Mouse (Mus musculus) natural killer cell, adult 2 months (primary cell): ENCODE data around the gene H2-Q10.
"Not testable (repeated sequence)": the region's sequence is repeated elsewhere in the genome, so short reads cannot be mapped to it uniquely, and the experiment has no call there.

Experiments used
- DNase-seq, 2 experiments: peaks; one replicate each; pipeline ENCODE4 v3.0.0; 2022; ENCODE audit warnings: low spot score in 2 of 2

H2-Q10 gene

DNA sequence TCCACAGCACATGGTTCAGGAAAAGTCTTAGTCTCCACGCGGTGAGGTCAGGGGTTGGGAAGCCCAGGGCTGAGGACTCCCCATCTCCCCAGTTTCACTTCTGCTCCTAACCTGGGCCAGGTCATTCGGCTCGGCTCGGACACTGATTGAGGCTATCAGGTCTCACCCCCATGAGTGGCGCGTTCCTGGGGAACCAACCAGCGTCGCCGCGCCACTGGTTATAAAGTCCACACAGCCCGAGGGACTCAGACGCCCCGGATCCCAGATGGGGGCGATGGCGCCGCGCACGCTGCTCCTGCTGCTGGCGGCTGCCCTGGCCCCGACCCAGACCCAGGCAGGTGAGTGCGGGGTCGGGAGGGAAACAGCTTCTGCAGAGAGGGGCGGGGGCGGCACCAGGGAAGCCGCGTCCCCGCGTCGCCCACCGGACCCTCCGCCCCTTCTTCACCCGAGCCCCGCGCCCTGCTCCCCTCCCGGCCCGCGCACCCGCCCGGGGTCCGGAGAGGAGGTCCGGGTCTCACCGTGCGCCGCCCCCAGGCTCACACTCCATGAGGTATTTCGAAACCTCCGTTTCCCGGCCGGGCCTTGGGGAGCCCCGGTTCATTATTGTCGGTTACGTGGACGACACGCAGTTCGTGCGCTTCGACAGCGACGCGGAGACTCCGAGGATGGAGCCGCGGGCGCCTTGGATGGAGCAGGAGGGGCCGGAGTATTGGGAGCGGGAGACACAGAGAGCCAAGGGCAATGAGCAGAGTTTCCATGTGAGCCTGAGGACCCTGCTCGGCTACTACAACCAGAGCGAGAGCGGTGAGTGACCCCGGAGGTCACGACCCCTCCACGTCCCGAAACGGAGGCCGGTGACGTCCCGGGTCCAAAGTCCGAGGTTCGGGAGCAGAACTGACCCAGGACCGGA, at the start of gene H2-Q10:
TSS of gene H2-Q10 (plus strand) at position 248 of the 910 bp plus-strand sequence.
- DNase-seq = no peak

DNA sequence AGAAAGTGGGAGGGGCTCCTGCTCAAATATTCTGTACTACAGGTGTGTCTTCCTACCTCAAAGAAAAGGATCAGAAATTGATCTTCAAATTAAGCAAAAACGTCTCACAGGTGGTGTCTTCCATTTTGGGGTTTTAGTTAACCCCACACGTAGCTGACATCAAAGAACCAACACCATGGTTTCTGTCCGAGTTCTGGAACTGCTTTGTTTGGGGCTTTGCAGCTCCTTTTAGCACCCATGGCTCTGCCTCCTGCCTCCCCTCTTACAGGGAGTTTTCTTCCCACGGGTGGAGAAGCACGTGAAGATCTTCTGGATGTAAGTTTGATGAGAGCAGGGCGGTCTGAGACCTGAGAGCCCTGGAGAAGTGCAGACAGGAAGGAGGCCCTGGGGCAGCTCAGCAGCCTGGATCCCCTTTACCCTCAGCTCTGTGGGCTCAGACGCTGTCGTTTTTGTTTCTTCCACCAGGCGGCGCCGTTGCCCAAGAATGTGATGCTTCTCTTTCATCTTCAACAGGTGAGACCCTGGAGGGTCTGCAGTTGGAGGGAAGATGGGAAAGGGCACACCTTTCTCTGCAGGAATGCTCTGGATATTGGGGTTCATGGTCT, 49.6 kb upstream of the H2-Q10 start:
- peak; percentile 58 to 71 for DNase-seq

DNA sequence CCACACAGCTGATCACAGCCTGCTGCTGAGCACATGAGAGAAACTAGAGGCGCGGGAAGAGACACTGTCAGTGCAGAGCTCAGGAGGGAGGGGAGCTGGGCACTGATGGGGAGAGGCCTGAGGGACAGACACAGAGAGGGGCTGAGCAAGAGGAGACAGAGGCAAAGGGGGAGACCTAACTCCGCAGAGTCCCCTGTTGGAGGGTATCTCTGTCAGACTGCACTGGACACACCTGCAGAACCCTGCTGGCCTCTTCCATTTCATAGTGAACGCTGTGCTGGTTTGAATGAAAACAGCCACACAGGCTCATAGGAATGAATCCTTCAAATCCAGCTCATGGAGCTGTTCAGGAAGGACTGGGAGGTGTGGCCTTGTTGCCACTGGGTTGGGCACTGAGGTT, 48.6 kb upstream of the H2-Q10 start:
- not testable (repeated sequence) for DNase-seq

DNA sequence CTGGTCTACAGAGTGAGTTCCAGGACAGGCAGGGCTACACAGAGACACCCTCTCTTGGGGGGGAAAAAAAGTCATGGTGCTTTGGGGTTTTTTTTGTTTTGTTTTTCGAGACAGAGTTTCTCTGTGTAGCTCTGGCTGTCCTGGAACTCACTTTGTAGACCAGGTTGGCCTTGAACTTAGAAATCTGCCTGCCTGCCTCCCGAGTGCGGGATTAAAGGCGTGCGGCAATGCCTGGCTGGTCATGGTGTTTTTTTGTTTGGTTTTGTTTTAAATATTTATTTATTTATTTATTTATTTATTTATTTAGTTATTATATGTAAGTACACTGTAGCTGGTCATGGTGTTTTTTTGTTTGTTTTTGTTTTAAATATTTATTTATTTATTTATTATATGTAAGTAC, 47.5 kb upstream of the H2-Q10 start:
- DNase-seq = not testable (repeated sequence)

DNA sequence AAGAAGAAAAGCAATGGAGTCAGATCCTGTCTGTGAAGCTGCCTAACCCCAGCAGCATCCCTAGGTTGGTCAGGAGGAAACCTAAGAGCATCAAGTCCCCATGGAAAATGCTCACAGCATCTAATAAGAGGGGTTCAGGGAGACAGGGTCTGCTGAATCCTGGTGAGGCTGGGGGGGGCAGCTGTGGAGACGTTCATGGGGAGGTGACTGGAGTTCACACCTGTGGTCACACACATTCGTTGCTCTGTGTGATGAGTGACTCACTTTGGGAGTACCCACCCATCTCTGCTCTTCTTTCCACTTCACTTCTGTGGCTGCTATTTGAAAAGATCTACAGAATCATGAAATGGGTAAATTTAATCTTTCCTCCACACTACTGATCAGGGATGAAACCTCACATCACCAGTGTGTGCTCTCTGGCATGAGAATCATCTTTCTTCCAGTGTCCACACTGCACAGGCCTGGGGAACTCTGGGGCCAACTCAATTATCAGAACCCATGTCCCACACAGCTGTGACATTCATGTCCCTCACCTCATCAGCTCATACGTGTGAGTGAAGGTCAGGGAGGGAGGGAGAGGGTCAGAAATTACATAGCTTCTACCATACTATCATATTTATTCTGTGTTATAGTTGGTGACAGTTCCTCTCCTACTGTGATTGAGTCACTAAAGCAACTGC, 46.6 kb upstream of the H2-Q10 start:
- peak; percentile 70 to 83 for DNase-seq

DNA sequence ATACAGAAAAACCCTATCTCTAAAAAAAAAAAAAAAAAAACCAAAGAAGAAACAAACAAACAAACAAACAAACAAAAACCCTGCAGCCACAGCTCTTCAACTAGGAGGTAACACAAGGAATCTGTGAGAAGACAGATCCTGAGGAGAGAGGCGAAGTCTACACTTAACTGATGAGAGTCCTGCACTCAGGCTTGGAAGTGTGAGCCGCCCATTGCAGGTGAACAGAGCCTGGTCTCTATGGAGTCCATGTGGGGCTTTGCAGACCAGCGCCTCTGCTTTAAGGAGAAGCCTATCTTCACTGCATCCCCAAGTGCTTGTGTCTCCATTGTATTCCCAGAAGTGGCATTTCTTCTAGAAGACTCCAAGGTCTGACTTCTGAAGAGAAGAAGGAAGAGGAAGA, 45.8 kb upstream of the H2-Q10 start:
- DNase-seq = not testable (repeated sequence)

DNA sequence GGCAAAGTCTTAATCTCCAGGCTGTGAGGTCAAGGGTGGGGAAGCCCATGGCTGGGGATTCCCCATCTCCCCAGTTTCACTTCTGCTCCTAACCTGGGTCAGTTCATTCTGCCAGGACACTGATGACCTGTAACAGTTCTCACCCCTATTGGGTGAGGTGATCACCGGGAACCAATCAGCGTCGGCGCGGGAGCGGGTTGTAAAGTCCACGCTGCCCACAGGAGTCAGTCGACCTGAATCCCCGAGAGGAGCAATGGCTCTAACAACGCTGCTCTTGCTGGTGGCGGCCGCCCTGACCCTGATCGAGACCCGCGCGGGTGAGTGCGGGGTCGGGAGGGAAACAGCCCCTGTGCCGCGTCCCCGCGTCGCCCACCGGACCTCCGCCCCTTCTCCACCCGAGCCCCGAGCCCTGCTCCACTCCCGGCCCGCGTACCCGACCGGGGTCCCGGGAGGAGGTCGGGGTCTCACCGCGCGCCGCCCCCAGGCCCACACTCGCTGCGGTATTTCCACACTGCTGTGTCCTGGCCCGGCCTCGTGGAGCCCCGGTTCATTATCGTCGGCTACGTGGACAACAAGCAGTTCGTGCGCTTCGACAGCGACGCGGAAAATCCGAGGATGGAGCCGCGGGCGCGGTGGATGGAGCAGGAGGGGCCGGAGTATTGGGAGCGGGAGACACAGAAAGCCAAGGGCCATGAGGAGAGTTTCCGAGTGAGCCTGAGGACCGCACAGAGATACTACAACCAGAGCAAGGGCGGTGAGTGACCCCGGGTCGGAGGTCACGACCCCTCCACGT, 45.1 kb upstream of the H2-Q10 start, which contains the start of gene H2-Q6:
TSS of gene H2-Q6 (plus strand) at position 227 of the 793 bp plus-strand sequence.
- DNase-seq = peak; percentile 93 to 96

DNA sequence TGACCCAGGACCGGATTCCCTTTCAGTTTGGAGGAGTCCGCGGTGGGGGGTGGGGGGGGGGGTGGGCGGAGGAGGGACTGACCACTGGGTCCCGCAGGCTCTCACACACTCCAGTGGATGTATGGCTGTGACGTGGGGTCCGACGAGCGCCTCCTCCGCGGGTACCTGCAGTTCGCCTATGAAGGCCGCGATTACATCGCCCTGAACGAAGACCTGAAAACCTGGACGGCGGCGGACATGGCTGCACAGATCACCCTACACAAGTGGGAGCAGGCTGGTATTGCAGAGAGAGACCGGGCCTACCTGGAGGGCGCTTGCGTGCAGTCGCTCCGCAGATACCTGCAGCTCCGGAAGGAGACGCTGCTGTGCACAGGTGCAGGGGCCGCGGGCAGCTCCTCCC, 44.4 kb upstream of the H2-Q10 start:
- peak in 1 of 2 experiments; percentile 55 for DNase-seq

DNA sequence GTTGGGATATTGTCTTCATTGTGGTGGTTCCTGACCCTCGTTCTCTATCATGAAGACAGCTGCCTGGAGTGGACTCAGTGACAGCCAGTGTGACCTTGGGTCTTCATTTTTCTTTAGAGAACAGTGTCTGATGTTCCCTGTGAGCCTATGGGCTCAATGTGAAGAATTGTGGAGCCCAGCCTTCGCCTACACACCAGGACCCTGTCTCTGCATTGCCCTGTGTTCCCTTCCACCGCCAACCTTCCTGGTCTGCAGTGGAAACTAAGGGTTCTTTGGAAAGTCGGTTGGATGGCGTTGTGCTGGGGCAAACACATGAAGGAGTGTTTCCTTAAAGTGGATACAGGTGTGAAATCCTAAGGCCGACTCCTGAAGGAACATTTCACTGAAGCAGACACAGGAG, 41.0 kb upstream of the H2-Q10 start:
- DNase-seq = not testable (repeated sequence)

DNA sequence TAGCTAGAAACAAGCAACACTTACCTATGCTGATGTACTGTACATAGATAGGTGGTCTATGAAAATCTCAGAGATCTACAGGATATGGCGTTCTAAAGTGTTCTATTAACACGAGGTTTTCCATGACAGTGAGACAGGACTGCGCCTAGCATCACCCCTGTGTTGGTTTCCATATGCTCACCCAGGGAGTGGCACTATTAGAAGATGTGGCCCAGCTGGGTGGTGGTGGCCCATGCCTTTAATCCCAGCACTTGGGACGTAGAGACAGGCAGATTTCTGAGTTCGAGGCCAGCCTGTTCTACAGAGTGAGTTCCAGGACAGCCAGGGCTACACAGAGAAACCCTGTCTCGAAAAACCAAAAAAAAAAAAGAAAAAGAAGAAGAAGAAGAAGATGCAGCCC, 39.2 kb upstream of the H2-Q10 start:
- not testable (repeated sequence) for DNase-seq

DNA sequence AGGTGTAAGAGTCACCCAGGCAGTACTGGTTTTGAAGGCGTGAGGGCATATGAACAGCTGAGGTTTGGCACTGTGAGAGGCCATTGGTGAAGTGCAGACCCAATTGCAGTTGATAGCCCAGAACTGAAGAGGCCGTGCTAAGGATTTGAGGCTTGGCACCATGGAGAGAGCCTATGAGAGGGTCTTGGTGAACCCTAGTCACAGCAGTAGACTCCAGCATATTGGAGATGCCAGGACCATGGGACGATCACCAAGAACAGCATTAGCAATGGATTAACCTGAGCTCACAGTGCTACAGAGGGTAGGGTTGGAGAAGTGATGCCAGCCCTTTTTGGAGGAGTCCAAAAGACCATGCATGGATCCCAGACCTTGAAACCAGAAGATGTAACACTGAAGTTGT, 37.7 kb upstream of the H2-Q10 start:
- DNase-seq = not testable (repeated sequence)

DNA sequence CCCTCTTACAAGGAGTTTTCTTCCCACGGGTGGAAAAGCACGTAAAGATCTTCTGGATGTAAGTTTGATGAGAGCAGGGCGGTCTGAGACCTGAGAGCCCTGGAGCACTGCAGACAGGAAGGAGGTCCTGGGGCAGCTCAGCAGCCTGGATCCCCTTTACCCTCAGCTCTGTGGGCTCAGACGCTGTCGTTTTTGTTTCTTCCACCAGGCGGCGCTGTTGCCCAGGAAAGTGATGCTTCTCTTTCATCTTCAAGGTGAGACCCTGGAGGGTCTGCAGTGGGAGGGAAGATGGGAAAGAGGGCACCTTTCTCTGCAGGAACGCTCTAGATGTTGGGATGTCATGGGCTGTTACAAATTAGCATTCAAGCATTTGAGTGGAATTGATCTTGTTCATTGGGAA, 35.1 kb upstream of the H2-Q10 start:
- peak in 1 of 2 experiments; percentile 60 for DNase-seq

DNA sequence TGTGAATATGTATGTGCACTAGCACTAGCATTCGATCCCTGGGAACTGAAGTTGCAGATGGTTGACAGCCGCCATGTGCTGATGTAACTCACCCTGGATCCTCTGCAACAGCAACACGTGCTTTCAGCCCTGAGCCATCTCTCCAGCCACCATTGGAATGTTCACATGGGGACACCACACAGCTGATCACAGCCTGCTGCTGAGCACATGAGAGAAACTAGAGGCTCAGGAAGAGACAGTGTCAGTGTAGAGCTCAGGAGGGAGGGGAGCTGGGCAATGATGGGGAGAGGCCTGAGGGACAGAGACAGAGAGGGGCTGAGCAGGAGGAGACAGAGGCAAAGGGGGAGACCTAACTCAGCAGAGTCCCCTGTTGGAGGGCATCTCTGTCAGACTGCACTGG, 34.3 kb upstream of the H2-Q10 start:
- not testable (repeated sequence) for DNase-seq

DNA sequence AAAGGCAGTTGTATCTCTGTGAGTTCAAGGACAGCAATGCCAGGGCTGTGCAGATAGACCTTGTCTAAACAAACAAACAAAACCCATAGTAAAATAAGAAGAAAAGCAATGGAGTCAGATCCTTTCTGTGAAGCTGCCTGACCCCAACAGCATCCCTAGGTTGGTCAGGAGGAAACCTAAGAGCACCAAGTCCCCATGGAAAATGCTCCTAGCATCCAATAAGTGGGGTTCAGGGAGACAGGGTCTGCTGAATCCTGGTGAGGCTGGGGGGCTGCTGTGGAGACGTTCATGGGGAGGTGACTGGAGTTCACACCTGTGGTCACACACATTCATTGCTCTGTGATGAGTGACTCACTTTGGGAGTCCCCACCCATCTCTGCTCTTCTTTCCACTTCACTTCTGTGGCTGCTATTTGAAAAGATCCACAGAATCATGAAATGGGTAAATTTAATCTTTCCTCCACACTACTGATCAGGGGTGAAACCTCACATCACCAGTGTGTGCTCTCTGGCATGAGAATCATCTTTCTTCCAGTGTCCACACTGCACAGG, 32.4 kb upstream of the H2-Q10 start:
- peak; percentile 56 to 69 for DNase-seq

DNA sequence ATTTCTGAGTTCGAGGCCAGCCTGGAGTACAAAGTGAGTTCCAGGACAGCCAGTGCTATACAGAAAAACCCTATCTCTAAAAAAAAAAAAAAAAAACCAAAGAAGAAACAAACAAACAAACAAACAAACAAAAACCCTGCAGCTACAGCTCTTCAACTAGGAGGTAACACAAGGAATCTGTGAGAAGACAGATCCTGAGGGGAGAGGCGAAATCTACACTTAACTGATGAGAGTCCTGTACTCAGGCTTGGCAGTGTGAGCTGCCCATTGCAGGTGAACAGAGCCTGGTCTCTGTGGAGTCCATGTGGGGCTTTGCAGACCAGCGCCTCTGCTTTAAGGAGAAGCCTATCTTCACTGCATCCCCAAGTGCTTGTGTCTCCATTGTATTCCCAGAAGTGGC, 31.5 kb upstream of the H2-Q10 start:
- not testable (repeated sequence) for DNase-seq

DNA sequence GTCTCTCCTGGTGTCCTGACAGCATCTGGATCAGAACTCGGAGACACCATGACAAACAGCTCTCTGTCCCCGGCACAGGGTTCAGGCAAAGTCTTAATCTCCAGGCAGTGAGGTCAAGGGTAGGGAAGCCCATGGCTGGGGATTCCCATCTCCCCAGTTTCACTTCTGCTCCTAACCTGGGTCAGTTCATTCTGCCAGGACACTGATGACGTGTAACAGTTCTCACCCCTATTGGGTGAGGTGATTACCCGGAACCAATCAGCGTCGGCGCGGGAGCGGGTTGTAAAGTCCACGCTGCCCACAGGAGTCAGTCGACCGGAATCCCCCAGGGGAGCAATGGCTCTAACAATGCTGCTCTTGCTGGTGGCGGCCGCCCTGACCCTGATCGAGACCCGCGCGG, 31.0 kb upstream of the H2-Q10 start, which contains the start of gene H2-Q7:
TSS of gene H2-Q7 (plus strand) at position 271 of the 400 bp plus-strand sequence.
- peak; percentile 97 to 98 for DNase-seq

DNA sequence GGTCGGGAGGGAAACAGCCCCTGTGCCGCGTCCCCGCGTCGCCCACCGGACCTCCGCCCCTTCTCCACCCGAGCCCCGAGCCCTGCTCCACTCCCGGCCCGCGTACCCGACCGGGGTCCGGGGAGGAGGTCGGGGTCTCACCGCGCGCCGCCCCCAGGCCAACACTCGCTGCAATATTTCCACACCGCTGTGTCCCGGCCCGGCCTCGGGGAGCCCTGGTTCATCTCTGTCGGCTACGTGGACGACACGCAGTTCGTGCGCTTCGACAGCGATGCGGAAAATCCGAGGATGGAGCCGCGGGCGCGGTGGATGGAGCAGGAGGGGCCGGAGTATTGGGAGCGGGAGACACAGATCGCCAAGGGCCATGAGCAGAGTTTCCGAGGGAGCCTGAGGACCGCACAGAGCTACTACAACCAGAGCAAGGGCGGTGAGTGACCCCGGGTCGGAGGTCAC, 30.6 kb upstream of the H2-Q10 start:
- not testable (repeated sequence) for DNase-seq

DNA sequence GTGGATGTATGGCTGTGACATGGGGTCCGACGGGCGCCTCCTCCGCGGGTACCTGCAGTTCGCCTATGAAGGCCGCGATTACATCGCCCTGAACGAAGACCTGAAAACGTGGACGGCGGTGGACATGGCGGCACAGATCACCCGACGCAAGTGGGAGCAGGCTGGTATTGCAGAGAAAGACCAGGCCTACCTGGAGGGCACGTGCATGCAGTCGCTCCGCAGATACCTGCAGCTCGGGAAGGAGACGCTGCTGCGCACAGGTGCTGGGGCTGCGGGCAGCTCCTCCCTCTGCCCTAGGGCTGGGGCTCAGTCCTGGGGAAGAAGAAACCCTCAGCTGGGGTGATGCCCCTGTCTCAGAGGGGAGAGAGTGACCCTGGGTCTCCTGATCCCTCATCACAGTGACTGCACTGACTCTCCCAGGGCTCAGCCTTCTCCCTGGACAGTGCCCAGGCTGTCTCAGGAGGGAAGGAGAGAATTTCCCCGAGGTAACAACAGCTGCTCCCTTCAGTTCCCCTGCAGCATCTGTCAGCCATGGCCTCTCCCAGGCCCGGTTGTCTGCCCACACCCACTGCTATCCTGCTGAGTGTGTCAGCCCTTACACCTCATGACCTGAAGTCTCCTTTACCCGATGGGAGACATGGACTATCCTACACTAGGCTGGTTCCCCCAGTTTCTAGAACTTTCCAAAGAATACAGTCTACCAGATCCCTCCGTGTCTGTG, 29.8 kb upstream of the H2-Q10 start:
- DNase-seq = not testable (repeated sequence)

DNA sequence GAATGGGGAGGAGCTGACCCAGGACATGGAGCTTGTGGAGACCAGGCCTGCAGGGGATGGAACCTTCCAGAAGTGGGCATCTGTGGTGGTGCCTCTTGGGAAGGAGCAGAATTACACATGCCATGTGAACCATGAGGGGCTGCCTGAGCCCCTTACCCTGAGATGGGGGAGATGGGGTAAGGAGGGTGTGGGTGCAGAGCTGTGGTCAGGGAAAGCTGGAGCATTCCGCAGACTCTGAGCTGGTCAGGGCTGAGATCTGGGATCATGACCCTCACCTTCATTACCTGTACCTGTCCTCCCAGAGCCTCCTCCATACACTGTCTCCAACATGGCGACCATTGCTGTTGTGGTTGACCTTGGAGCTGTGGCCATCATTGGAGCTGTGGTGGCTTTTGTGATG, 27.5 kb upstream of the H2-Q10 start:
- not testable (repeated sequence) for DNase-seq

DNA sequence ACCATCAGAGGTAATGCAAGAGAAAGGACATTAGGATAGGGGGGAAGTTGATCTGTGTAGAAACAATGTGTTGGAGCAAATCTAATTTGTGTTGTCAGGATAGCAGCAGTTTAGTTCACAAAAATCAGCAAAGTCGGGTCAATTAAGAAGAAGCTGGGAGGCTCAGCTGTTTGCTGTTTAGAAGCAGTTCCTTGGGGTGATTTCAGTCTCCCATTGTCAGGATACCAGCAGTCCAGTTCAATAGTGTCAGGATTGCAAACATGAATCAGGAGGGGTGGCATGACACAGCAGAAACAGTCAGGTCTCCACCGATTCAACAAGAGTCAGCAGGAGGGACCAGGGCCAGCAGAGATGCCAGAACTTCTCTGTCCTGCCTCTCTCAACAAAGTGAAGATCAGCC, 25.4 kb upstream of the H2-Q10 start:
- DNase-seq = not testable (repeated sequence)
